Mouse (Mus musculus) ovary, postnatal 36 days (tissue): Measurements from ENCODE around the gene Srsf3.

Experiments
- DNase-seq: peaks from one replicate; pipeline ENCODE4 v3.0.0; 2022; ENCODE audit warnings: low spot score, mixed read lengths

The Srsf3 gene

GRCm38 (mm10) chr17:29092497-29092896, 60.1 kb downstream of the Srsf3 start:
- DNase-seq: no peak
